Mouse (Mus musculus): ENCODE data around the gene Foxn2.
"Not testable (repeated sequence)": the region's sequence is repeated elsewhere in the genome, so short reads cannot be mapped to it uniquely, and the experiment has no call there.

The Foxn2 gene

DNA sequence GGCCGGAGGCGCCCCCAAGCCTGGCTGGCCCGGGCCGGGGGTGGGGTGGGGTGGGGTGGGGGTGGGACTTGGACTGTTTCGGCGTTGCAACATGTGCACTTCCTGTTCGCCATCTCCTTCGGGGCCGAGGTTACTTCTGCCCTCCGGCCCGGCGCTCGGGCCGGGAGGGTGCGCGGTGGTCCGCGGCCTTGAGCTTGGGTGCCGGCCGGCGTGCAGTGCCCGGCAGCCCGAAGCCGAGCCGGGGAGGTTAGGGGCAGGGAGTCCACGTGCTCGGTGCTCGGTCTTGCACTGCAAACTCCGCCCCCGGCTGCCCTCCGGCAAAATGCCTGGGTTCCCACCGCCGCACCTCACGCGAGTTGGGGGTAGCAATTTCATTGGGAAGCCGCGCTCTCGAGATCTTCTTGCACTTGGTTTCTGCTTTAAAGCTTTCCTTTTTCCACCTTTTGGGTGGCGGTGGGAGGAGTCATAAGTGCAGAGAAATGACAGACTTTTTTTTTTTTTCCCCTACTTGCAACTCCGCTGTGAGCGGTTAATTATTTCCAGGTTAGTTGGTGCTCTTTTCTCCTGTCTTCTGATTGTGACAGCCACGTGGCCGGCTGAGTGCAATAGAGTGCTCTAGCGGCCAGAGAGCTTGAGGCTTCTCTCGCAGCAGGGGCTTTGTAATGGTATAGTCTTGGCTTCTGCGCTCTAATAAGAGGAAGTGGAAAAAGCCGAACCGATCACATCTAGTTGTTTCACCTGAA, 1.1 kb downstream of the Foxn2 start:
- DNase-seq (ENCODE audit: low spot score in 2 of 2) = peak; percentile 50 to 51

DNA sequence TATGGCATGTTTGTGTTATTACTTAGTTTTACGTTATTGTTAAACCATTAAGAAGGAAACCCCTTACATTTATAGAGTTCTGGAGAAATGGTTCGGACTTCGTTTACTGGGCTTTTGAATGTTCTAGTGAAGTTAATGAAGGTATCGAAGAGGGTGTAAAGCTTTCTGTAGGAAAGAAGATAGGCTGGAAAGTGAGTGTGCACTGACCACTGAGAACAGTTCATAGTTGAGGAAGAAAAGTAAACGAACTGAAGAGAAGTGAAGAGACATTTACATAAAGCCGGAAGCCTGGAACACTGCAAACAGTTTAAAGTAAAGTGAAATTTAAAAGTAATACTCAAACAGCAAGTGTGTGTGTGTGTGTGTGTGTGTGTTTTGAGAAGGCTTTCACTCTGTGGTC, 2.1 kb downstream of the Foxn2 start:
- no peak for DNase-seq (ENCODE audit: low spot score in 2 of 2)

DNA sequence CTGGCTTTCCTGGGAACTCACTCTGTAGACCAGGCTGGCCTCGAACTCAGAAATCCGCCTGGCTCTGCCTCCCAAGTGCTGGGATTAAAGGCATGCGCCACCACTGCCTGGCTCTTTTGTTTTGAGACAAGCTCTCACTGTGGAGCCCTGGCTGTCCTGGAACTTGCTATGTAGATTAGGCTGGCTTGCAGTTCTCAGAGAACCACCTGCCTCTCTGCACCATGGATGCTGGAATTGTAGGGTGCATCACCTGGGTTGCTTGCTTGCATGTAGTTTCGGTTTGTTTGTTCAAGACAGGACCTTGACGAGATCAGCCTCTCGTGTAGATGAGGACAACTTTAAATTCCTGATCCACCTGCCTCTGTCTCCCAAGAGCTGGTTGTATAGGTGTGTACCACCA, 2.7 kb downstream of the Foxn2 start:
- no peak for DNase-seq (ENCODE audit: low spot score in 2 of 2)

DNA sequence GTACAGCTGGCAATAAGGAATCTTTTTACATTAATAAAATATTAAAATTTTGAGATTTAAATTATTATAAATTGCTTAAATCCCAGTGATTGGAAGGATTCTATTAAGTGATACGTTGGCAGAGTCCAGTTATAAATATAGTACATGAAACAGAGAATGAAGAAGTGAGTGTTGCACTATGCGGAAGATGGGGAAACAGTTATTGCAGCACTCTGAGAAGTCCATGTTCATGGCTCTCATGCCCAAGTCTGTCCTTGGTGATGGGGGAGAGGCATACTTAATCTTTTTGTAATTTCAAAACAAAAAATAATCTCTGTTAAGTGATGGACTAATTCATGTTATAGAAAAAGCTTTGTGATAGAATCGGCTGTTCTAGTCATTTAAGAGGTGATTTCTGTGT, 17.6 kb downstream of the Foxn2 start:
- DNase-seq (ENCODE audit: low spot score in 2 of 2) = no peak

DNA sequence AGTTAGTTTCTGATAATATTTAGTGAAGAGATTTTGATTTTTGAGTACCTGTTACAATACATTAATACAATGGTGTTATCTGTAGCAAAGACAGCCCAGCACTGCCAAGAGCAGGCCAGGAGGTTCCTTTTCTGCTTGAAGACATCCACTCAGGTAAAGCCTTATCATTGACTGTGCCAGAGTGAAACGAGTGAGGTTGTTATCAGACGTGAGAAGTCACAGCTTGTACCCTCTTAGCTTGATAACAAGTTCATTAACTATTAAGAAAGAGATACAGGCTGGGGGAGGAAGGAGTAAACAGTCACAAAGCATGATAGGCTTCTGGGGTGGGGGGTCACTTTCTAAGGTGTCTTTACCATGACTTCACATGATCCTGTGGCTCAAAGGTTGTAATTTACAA, 19.0 kb downstream of the Foxn2 start:
- DNase-seq (ENCODE audit: low spot score in 2 of 2) = no peak

DNA sequence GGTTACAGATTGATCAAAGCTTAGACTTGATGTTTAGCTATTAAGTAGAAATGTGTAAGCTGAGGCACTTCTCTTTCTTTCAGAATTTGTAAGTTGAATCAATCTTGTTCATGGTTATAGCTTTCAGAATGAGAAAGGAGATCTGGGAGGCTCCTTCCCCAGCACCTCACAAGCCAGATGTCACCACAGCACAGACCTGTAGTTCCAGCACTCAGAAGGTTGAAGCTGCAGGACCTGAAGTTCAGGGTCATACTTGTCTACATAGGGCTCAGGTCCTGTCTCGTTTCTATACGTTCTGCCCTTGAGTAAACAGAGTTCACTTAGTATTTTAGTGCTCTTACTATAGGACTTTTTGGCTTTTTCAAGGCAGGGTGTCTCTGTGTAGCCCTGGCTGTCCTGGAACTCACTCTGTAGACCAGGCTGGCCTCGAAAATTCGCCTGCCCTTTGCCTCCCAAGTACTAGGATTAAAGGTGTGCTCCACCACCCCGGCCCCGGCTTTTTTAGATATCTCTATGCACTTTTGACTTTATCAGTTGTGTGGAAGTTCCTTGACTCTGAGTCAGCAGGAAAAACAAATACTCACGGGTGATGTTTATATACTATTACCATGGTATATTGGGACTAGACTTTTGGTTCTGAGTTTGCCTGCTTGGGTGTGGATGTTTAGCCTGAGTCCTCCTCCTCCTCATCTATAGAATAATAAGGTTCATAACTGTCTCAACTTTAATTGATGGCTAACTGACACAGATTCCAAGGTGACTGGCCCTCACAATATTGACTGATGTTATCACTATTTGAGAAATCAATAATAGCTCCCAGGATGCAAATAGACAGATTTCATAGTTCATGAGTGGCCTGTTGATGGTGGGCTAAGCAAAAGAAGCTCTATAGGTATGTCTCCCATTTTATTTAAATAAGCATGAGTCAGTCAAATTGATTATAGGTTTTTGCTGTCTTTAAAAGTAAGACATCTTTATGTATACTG, 19.7 kb downstream of the Foxn2 start:
- DNase-seq (ENCODE audit: low spot score in 2 of 2) = no peak

DNA sequence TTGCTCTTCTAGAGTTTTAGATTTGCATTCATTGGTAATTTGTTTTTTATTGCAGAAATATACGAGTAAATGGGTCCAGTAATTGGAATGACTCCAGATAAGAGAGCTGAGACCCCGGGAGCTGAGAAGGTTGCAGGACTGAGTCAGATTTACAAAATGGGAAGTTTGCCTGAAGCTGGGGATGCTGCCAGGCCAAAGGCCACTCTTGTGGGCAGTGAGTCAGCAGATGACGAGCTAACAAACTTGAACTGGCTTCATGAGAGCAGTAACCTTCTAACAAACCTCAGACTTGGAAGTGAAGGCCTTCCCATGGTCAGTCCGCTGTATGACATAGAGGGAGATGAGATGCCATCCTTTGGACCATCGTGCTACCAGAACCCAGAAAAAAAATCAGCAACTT, 22.1 kb downstream of the Foxn2 start:
- peak in 1 of 2 experiments; percentile 19 for DNase-seq (ENCODE audit: low spot score in 2 of 2)

DNA sequence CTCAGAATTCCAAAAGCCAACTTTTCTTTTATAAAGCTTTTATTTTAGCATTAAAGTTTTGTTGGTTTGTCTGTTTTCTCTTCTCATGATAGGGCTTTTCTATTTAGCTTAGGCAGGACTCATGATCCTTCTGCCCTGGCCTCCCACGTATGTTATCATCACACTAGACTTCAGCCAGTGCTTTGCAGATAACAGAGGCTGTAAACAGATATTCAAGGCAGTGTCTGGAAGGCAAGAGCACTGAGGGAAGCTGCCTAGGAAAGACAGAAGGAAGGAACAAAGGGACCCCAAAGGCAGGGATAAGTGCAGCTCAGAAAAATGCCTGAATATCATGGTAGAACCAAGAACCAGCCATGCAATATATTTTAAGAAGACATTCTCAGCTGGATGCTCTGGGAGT, 26.1 kb downstream of the Foxn2 start:
- DNase-seq (ENCODE audit: low spot score in 2 of 2) = no peak

DNA sequence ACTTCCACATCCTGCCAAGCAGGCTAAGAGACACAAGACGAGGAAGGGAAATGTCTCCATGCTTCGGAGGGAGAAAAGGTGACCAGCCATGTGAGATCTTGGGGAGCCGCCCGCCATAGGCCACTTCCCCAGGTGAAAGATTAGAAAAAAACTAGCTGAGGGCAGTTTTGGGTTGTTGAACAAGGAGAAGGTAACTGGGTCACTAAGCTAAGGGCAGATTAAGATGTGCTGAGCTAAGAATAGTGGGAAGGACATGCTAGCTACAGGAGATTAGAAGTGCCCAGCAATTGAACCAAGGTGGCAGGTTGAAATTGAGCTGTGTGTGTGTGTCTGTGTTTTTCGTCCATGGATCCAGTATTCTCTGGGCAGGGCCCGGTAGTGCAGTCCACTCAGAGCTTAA, 27.2 kb downstream of the Foxn2 start:
- DNase-seq (ENCODE audit: low spot score in 2 of 2) = no peak

DNA sequence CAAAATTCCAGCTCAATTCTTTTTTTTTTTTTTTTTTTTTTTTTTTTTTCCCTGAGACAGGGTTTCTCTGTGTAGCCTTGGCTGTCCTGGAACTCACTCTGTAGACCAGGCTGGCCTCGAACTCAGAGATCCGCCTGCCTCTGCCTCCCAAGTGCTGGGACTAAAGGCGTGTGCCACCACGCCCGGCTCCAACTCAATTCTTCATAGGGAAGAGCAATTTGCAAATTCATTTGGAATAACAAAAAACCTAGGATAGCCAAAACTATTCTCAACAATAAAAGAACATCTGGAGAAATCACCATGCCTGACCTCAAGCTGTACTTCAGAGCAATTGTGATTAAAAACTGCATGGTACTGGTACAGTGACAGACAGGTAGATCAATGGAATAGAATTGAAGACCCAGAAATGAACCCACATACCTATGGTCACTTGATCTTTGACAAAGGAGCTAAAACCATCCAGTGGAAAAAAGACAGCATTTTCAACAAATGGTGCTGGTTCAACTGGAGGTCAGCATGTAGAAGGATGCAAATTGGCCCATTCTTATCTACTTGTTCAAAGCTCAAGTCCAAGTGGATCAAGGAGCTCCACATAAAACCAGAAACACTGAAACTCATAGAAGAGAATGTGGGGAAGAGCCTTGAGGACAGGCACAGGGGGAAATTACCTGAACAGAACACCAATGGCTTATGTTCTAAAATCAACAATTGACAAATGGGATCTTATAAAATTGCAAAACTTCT, 28.3 kb downstream of the Foxn2 start:
- DNase-seq (ENCODE audit: low spot score in 2 of 2) = not testable (repeated sequence)

DNA sequence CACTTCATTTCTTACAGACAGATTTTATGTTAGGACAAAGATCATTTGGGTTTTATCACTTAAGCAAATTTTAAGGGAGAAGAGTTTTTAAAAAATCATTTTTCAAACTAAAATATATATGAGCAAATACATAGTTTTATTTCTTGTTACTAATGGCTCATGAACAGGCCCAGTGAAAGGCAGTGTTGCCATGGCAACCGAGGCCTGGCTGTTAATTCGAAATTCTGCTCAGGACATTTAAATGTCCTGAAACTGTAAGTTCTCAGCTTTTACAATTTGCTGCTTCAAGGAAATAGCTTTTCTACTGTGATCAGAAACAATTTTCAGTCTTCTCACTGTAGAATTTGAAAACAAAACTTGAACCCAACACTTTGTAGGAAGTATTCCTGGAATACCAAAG, 33.3 kb downstream of the Foxn2 start:
- peak; percentile 46 to 48 for DNase-seq (ENCODE audit: low spot score in 2 of 2)

DNA sequence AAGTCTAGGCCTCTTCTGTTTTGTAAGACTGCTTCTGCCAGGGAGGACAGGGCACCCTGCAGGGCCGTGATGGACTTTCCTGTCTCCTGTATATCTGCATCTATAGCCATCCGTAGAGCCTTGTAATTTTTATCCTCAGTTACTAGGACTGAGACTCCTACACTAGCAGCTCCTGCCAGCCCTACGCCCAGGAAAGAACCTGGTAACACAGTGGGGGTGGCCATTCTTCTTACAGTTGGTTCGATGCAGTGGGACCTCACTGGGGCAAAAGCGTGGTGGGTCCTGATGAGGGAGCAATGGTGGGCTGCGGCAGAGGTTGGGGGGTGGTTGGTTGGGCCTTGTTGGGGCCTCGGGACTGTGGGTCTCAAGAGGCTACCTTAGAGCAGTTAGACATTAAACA, 36.7 kb downstream of the Foxn2 start:
- no peak for DNase-seq (ENCODE audit: low spot score in 2 of 2)

DNA sequence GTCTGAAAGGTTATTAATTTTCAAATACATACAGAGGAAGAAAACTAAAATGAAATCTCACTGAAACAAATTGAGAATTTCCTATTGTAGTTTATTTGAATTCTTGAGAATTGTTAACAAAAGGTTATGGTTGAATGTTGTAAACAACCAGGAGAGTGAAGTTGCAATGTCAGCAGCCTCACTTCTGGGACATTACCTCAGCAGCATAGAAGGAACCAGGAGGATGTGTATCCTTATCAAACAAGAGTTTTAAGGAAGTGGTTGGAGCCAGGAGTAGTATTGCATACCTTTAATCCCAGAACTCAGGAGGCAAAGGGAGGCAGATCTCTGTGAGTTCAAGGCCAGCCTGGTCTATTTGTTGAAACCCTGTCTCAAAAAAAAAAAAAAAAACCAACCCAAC, 37.2 kb downstream of the Foxn2 start:
- no peak for DNase-seq (ENCODE audit: low spot score in 2 of 2)

DNA sequence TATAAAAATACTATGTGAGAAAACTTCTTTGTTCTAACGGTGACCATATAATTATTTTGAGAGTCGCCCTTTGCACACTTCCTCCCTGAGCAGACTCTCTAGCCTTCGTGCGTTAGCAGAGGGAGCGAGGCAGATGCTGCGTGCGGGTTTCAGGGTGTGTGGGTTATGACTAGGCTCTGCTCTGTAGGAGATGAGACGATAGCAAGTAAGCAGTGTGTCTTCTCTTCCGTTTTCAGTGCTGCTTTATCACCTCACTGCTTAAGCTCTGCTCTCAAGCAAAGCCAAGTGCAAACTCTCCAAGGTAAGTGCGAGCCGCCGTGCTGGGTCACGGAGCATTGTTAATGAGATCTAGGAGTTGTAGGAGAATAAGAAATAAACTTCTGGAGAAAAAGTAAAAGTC, 38.5 kb downstream of the Foxn2 start:
- no peak for DNase-seq (ENCODE audit: low spot score in 2 of 2)

DNA sequence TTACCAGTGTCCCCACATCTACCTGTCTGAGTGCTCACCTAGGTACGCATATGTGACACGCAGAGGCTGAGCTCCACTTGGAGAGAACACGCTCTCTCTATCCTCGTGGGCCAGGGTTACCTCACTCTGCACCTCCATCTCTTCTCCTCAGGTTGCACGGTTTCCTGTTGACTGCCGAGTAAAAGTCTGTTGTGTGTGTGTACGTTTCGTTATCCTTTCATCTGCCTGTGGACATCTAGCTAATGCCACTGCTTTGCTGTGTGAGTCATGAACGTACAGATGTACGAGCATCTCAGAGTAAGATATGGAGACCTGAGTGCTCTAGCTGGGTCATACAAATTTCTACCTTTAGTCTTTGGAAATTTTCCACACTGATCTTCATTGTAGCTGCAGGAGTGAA, 39.9 kb downstream of the Foxn2 start:
- DNase-seq (ENCODE audit: low spot score in 2 of 2) = no peak

DNA sequence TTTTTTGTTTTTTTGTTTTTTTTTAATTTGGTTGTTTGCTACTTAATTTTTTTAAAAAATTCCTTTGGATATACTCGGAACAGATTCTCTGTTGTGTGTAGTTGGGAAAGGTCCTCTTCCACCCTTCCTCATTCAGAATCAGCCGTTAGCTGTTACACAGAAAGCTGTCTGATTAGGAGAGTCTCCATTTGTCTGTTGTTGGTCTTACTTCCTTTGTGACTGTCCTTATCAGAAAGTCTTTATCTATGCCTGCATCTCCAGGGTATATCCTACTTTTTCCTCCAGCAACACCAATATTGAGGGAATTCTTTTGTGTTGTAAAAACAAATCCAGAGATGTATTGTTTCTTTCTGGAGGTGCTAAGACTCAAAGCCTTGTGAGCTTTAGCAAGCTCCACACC, 40.6 kb downstream of the Foxn2 start:
- DNase-seq (ENCODE audit: low spot score in 2 of 2) = no peak

DNA sequence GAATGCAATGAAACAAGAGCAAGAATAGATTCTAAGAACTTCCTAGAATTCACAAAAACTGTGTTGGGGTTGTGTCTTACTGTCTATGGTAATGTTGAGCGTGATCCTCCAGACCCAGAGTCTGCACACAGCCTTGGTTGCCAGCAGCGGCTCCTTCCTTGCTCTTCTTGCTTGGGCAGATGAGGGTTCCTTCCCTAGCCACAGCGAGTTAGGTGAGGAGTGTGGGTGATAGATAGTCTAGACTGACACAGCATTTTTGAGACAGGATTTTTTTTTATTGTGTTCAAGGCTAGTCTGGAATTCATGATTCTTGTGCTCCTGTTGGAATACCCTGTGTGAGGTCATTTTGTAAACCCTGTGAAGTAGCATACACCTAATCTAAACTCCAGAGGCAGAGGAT, 41.1 kb downstream of the Foxn2 start:
- DNase-seq (ENCODE audit: low spot score in 2 of 2) = no peak

DNA sequence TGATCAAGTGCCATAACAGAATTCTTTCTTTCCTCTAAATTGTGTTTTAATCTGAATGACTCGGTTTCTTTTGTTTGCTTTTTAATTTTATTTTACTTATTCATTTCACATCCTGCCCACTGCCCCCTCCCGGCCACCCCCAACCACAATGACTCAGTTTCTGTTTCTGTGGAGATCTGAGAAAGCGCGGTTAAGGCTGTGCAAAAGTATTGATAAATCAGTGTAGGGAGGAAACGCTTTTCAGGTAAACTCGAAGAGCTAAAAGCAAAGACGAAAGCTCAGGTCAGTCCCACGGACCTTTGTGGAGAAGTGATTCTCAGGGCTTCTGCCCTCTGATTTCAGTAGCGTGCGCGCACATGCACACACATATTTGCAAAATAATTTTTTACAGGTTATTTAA, 44.0 kb downstream of the Foxn2 start:
- DNase-seq (ENCODE audit: low spot score in 2 of 2) = no peak

DNA sequence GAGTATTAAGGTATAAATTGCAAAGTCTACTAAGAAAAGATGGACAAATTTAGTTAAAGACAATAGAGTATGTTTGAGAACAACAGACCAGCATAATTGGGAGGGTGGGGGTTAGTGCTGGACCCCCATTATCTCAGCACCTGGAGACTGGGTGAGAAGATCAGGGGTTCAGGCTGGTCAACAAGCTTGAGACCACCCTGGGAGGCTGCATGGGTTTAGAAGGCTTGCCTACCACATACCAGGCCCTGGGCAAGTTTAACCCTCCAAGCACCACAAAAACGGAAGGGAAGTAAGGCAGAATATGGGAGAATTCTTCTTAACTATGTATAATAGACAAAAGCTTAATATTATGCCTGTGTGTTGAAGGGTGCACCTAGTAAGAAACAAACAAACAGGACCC, 44.4 kb downstream of the Foxn2 start:
- no peak for DNase-seq (ENCODE audit: low spot score in 2 of 2)

DNA sequence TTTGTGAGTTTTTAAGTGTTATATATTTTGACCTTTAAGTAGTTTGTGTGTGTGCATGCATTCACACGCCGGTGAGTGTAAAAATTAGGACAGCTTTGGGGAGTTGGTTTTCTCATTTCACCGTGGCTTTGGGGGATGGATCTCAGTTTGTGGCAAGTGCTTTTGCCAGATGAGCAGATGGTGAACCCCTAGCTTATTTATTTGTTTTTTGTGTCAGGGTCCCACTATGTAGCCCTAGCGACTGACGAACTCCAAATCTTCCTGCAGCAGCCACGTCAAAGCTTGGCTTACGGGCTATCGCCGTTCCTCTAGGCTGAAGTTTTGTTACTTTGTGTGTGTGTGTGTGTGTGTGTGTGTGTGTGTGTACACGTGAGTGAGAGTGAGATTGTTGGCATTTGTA, 50.0 kb downstream of the Foxn2 start:
- no peak for DNase-seq (ENCODE audit: low spot score in 2 of 2)

DNA sequence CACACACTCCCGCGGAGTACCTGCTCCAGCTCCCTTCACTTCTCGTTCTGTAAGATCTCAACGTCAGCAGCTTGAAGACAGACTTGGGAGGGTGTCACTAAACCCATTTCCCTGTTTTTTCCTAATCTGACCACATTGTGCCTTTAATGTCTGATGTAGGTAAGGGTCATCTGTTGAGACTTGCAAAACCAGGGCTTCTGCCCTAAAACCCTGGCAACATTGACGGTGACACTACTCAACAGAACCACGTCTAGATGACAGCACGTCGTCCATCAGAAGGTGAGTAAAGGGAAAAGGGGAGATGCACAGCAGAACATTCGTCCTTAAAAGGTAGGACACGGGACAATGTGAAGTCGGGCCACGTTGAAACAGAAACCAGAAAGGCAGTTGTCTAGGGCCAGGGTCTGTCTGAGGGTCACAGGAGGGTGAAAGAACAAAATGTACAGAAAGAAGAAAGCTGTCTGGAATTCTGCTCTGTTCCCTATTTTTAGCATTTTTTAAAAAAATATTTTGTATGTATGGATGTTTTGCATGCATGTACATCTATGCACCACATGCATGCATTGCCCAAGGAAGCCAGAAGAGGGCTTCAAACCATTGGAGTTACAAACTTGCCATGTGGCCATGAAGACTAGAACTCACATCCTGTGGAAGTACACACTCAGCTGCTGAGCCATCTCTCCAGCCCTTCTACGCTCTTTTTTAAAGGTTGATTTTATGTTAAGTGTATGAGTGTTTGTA, 51.0 kb downstream of the Foxn2 start:
- no peak for DNase-seq (ENCODE audit: low spot score in 2 of 2)

DNA sequence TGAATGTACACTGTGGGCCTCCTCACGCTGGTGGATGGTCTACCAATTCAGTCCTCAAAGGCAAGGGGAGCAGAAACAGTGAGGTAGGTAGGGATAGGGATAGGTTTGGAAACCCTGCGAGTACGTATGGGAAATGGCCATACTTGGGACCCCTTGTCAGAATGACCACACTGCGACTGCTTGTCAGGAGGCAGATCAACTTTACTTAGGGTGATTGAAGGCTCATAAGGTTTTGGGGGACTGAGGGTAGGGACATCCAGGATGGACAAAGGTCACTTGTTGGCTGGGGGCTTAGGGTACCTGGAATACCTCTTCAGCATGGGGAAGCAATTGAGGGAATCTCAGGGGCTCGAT, 51.6 kb downstream of the Foxn2 start:
- no peak for DNase-seq (ENCODE audit: low spot score in 2 of 2)

All from right cerebral cortex, adult 2 months (tissue).